Mouse (Mus musculus) c-Kit-negative CD71-positive TER-119-positive erythroid progenitor cells, embryonic 14.5 days (primary cell): ENCODE data around the gene Dock11.

Experiments used
- DNase-seq: peaks from one replicate; pipeline ENCODE4 v3.0.0-alpha.2; 2013; ENCODE audit warnings: low read depth, low spot score

The Dock11 gene

DNA sequence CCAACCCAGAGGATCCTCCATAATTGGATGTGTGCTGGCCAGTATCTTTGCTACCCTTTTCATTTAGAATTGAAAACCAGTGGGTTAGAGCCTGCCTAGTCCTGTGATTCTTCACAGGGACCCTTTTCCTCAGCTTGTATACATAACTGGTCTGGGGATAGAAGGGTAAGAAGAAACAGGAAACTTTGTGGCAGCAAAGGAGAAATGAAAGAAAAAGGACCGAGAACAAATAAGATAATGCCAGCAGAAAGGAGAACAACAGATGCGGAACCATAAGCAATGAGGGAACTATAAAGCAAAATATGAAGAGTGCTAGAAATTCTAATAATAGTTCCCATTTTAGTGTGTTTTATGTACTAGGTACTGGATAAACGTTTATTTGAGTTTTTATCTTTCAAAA is 212.7 kb downstream of the Dock11 start:
- no peak for DNase-seq

DNA sequence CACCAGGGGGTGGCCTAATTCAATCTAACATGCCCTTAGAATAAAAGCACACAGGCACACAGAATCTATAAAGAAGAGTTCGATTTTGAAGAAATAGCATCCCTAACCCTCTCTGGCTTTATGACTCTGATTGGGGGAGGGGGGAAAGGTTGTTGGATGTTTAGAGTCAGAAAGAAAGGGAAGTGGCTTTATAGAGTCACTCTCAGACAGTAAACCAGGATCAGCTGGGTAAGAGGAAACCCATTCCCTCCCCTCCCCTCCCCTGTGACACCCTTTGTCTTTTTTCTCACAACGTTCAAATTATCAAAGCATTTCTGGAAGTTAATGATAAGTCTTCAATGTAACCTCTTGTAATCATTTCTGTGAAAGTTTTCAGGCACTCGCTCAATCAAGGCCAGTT is 220.0 kb downstream of the Dock11 start:
- no peak for DNase-seq

DNA sequence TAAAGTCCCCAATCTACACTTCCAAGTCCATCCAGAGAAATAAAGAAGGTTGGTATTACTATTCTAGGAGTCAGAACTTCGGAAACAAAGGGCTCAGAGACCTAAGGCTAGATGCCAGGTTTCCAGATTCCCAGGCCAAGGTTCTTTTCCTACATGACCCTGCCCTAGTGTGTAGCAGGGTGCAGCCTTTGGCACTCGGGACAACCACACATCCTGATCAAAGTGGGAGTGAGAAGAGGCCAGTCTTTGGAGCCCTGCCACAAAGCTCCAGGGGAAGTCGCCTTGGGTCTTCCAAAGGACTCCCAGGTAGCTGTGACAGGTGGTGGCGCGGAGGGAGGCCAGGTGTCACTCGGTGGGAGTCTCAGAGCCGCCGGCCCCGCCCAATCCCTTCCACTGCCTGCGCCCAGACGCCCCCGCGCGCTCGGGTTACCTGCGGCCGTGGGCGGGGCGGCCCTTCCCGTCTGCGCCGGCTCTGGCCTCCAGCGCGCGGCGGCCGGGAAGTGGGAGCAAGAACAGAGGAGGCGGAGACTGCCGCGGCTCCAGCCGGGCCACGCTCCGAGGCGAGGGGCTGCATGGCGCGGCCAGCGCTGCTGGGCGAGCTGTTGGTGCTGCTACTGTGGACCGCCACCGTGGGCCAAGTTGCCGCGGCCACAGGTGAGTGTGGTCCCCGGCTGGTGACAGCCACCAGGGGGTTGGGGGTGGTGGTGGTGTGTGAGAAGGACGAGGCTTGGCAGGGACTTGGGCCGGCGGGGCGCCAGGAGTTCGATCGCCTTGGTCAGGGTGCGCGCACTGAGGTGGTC is 223.2 kb downstream of the Dock11 start, which contains the start of gene Il13ra1:
Il13ra1 (plus strand) TSS at position 489 of the 800 bp plus-strand sequence.
- no peak for DNase-seq

- no peak for DNase-seq
These were observed 223.8 kb downstream of the Dock11 start for GRCm38 (mm10) chrX:36112422-36112750.

GRCm38 (mm10) chrX:36115171-36115570 is 226.5 kb downstream of the Dock11 start:
- no peak for DNase-seq
